15 mouse cellular contexts compared by ENCODE assay signal in genomic region chr17:5596490-5596889, GRCm38 (mm10).
DNase-seq lines count a peak whose midpoint lies in the region; ATAC-seq and TF ChIP-seq lines count a peak whose summit lies in the region.
"Had no signal": no experiment of that assay in that cellular context is flagged by ENCODE, and none has a peak within 500 bp of the region (broad histone marks: within the 10 kb centered on the region; RNA-seq: fewer than 3 reads in every experiment).

No protein-coding gene starts in this region.

- H3K4me3 ChIP-seq in gastrocnemius, adult 2 months, result no peak overlapping the region
- no peak overlapping the region for H3K4me3 ChIP-seq in lung, postnatal 0 days (ENCODE audit: low read depth, low read length)
- H3K4me3 ChIP-seq in lung, adult 2 months (replicated peaks; ENCODE audit: extremely low read depth, low read depth, low read length), result no peak overlapping the region
- H3K4me3 ChIP-seq in kidney, embryonic 14.5 days (ENCODE audit: low read length), result no peak overlapping the region
- no peak overlapping the region for H3K4me3 ChIP-seq in macrophage (ENCODE audit: inconsistent target)
- H3K4me3 ChIP-seq: hindbrain, embryonic 15.5 days; midbrain, embryonic 15.5 days; neural tube, embryonic 15.5 days had no signal

- no peaks in the 10 kb centered on the region; the same call in 1 of the 2 replicates for H3K4me1 ChIP-seq in lung, postnatal 0 days (ENCODE audit: insufficient read depth, low read depth, low read length)
- H3K4me1 ChIP-seq in lung, adult 2 months (ENCODE audit: control insufficient read depth, insufficient read depth, low read length), result no peaks in the 10 kb centered on the region; the same call in none of the 2 replicates
- H3K4me1 ChIP-seq in kidney, embryonic 14.5 days (ENCODE audit: control insufficient read depth, insufficient read depth, low read length), result no peaks in the 10 kb centered on the region; the same call in 1 of the 2 replicates

- TF ChIP-seq POLR2A in lung, adult 2 months (IDR thresholded peaks at IDR 0.05; ENCODE audit: borderline replicate concordance, extremely low read depth, low read depth, low read length), result no peak

- ATAC-seq in lung, postnatal 0 days, result no peak
- peak; percentile 43; the same call in 1 of the 2 replicates for ATAC-seq in kidney, embryonic 14.5 days (ENCODE audit: low FRiP score, low TSS enrichment)
- ATAC-seq: midbrain, embryonic 15.5 days had no signal

- H3K79me2 ChIP-seq in macrophage (ENCODE audit: inconsistent target), result peaks cover 72% of the 10 kb centered on the region

- H3K9me3 ChIP-seq in lung, postnatal 0 days (ENCODE audit: low read length), result no peaks in the 10 kb centered on the region
- no peaks in the 10 kb centered on the region for H3K9me3 ChIP-seq in kidney, embryonic 14.5 days (ENCODE audit: control insufficient read depth, low read length)
- H3K9me3 ChIP-seq: hindbrain, embryonic 15.5 days; midbrain, embryonic 15.5 days; neural tube, embryonic 15.5 days had no signal

- no peak for TF ChIP-seq EP300 in lung, postnatal 0 days (IDR thresholded peaks at IDR 0.05)

- no peak for DNase-seq in gastrocnemius, adult 2 months
- DNase-seq in gastrocnemius, postnatal 10 days, result no peak
- DNase-seq in lung, postnatal 0 days (ENCODE audit: low spot score), result no peak
- DNase-seq in lung, adult 2 months, result no peak
- no peak for DNase-seq in gastrocnemius, postnatal 4 days (ENCODE audit: low spot score in 2 of 2)
- no peak for DNase-seq in right cerebral cortex, postnatal 14 days
- DNase-seq: cerebellum, adult 18-20 months; left cerebral cortex, postnatal 4 days; lung, postnatal 36 days; thymus, postnatal 36 days had no signal

- no peak overlapping the region for H3K9ac ChIP-seq in lung, postnatal 0 days (replicated peaks; ENCODE audit: low read depth)
- no peak overlapping the region for H3K9ac ChIP-seq in kidney, embryonic 14.5 days (ENCODE audit: low read depth, low read length)
- H3K9ac ChIP-seq: hindbrain, embryonic 15.5 days; midbrain, embryonic 15.5 days; neural tube, embryonic 15.5 days had no signal

- no peaks in the 10 kb centered on the region for H3K27me3 ChIP-seq in lung, postnatal 0 days (replicated peaks; ENCODE audit: insufficient read depth, low read length)
- no peaks in the 10 kb centered on the region for H3K27me3 ChIP-seq in kidney, embryonic 14.5 days (ENCODE audit: control insufficient read depth, insufficient read depth, low read length)
- H3K27me3 ChIP-seq: hindbrain, embryonic 15.5 days; midbrain, embryonic 15.5 days; neural tube, embryonic 15.5 days had no signal

- intact Hi-C loops in gastrocnemius, adult 2 months (cut with DNase I), result no loop called here

- H3K4me2 ChIP-seq in lung, postnatal 0 days (replicated peaks; ENCODE audit: low read depth, low read length), result no peak overlapping the region
- H3K4me2 ChIP-seq in kidney, embryonic 14.5 days (replicated peaks; ENCODE audit: low read depth, low read length), result no peak overlapping the region
- H3K4me2 ChIP-seq: hindbrain, embryonic 15.5 days; midbrain, embryonic 15.5 days; neural tube, embryonic 15.5 days had no signal

- WGBS in lung, postnatal 0 days, result 16% methylated on average over 3 of the region's 3 CpGs
- 26% methylated on average over 3 of the region's 3 CpGs for WGBS in lung, adult 2 months
- 13% methylated on average over 3 of the region's 3 CpGs for WGBS in kidney, embryonic 14.5 days
- 5% methylated on average over 3 of the region's 3 CpGs for WGBS in macrophage (ENCODE audit: missing documents)

- H3K27ac ChIP-seq in gastrocnemius, adult 2 months, result peak overlapping the region; percentile 58
- H3K27ac ChIP-seq in lung, postnatal 0 days (ENCODE audit: low read length), result no peak overlapping the region
- H3K27ac ChIP-seq in kidney, embryonic 14.5 days (ENCODE audit: low read depth, low read length), result no peak overlapping the region
- peak overlapping the region; percentile 41 for H3K27ac ChIP-seq in macrophage
- H3K27ac ChIP-seq: hindbrain, embryonic 15.5 days; midbrain, embryonic 15.5 days; neural tube, embryonic 15.5 days had no signal

- no peaks in the 10 kb centered on the region for H3K36me3 ChIP-seq in lung, postnatal 0 days (ENCODE audit: insufficient read depth, low read length)
- no peaks in the 10 kb centered on the region for H3K36me3 ChIP-seq in kidney, embryonic 14.5 days (ENCODE audit: control insufficient read depth, insufficient read depth, low read length)
- H3K36me3 ChIP-seq in macrophage (ENCODE audit: inconsistent target), result no peaks in the 10 kb centered on the region
- H3K36me3 ChIP-seq: hindbrain, embryonic 15.5 days; midbrain, embryonic 15.5 days; neural tube, embryonic 15.5 days had no signal

- no peak for TF ChIP-seq CTCF in gastrocnemius, adult 2 months (IDR thresholded peaks at IDR 0.05)
- 0 out of 2 replicates have a peak, but pooled peaks have one; percentile 1 for TF ChIP-seq CTCF in lung, postnatal 0 days (IDR thresholded peaks at IDR 0.05)
- TF ChIP-seq CTCF in lung, adult 2 months (IDR thresholded peaks at IDR 0.05; ENCODE audit: insufficient read depth, low read length), result no peak

Comparison
In these comparisons a context has a peak if more than half of its experiments do, and no peak if none do; other contexts are left out.
1. H3K27ac ChIP-seq: peak in gastrocnemius, adult 2 months (single experiment) and macrophage (single experiment); none in lung, postnatal 0 days (single experiment) and kidney, embryonic 14.5 days (single experiment).